Mouse (Mus musculus) ES-E14 (cell line): ENCODE results near the gene Prkcb. TPM values are rescaled to one million over a fixed set of nuclear protein-coding genes. Genes with fewer than 3 reads are reported as not detected.

Source experiments
- DNase-seq: peaks from one replicate; pipeline ENCODE4 v3.0.0-alpha.2; 2013; ENCODE audit warnings: low read depth, low spot score
- H3K27ac ChIP-seq: 2 replicates; pipeline ENCODE4 v1.5.1; 2012; ENCODE audit warnings: low read depth, mild to moderate bottlenecking, low read length, moderate library complexity, mixed read lengths; ENCODE audit not compliant: poor library complexity, insufficient read depth, severe bottlenecking
- H3K36me3 ChIP-seq: 2 replicates; pipeline ENCODE4 v1.6.1; 2012; ENCODE audit warnings: mild to moderate bottlenecking, low read length, moderate library complexity, mixed read lengths; ENCODE audit not compliant: control insufficient read depth, poor library complexity, insufficient read depth, severe bottlenecking
- H3K4me1 ChIP-seq, 2 experiments: fragments of 150-350 bp in 1 of 2; sonication (generic) in 1 of 2; 2 replicates each; pipeline ENCODE4 v1.6.1; 2012; ENCODE audit warnings: low read length in 2 of 2, mild to moderate bottlenecking in 1 of 2, mixed read lengths in 1 of 2; ENCODE audit not compliant: control insufficient read depth in 2 of 2, insufficient read depth in 2 of 2, poor library complexity in 1 of 2
- H3K4me3 ChIP-seq, 2 experiments: fragments of 150-350 bp in 1 of 2; sonication (generic) in 1 of 2; 2 replicates each; pipeline ENCODE4 v1.5.1; 2012; ENCODE audit warnings: low read length in 2 of 2, low read depth in 1 of 2, mild to moderate bottlenecking in 1 of 2, mixed read lengths in 1 of 2; ENCODE audit not compliant: insufficient read depth in 1 of 2, poor library complexity in 1 of 2, severe bottlenecking in 1 of 2
- H3K9ac ChIP-seq: 2 replicates; pipeline ENCODE4 v1.6.1; 2012; ENCODE audit warnings: low read depth, mild to moderate bottlenecking, low read length, mixed read lengths; ENCODE audit not compliant: poor library complexity, insufficient read depth, severe bottlenecking
- H3K9me3 ChIP-seq: fragments of 150-350 bp; sonication (generic); 2 replicates; pipeline ENCODE4 v1.6.1; 2012; ENCODE audit warnings: low read depth, mild to moderate bottlenecking, low read length; ENCODE audit not compliant: control insufficient read depth, insufficient read depth
- CHD2 ChIP-seq: IDR thresholded peaks from 2 replicates; pipeline ENCODE4 v1.6.1; 2014; ENCODE audit warnings: mild to moderate bottlenecking, low read depth, low read length, inconsistent platforms
- HCFC1 ChIP-seq: IDR thresholded peaks from 2 replicates; pipeline ENCODE4 v1.6.1; 2012; ENCODE audit warnings: low read length, inconsistent platforms, borderline replicate concordance; ENCODE audit not compliant: insufficient read depth
- MAFK ChIP-seq: IDR thresholded peaks from 2 replicates; pipeline ENCODE4 v1.6.1; 2014; ENCODE audit warnings: mild to moderate bottlenecking, low read depth, low read length, inconsistent platforms; ENCODE audit not compliant: insufficient read depth
- ZC3H11A ChIP-seq: IDR thresholded peaks from 2 replicates; pipeline ENCODE4 v1.6.1; 2012; ENCODE audit warnings: low read depth, mild to moderate bottlenecking, inconsistent platforms, low read length, borderline replicate concordance
- ZNF384 ChIP-seq: IDR thresholded peaks from 2 replicates; pipeline ENCODE4 v1.6.1; 2012; ENCODE audit warnings: low read depth, low read length, inconsistent platforms
- in situ Hi-C, 2 experiments: fragments of 600-800 bp; cut with MboI; formaldehyde crosslinking; loops; one replicate each; pipeline ENCODE4 v1.15.1; 2025; ENCODE audit warnings: low sequenced_read_pairs in 2 of 2, inconsistent platforms in 1 of 2; ENCODE audit not compliant: unreplicated experiment in 2 of 2
- total RNA-seq: library from RNA; depleted of rRNA; stranded (reverse); fragments of 300-350 nt; gene quantifications from 2 replicates; pipeline ENCODE4 v1.2.3, GENCODE M21; 2012

Prkcb gene
- total RNA-seq, 1 experiment, result 6.1 TPM

- in situ Hi-C loops, result loop anchor here (5.0 to 25.0 kb wide), 2 partner anchors 198 to 462 kb away; no protein-coding TSS in a partner anchor
- Histone ChIP-seq H3K9ac (no peak overlapping the region), H3K4me1 (no peaks in the 10 kb centered on the region), H3K27ac (no peak overlapping the region), H3K36me3 (no peaks in the 10 kb centered on the region), H3K9me3 (no peaks in the 10 kb centered on the region), H3K4me3 (no peak overlapping the region)
- TF ChIP-seq ZC3H11A, result no peak
- no peak for TF ChIP-seq MAFK
- no peak for TF ChIP-seq ZNF384
- TF ChIP-seq HCFC1, result no peak
- no peak for TF ChIP-seq CHD2
- DNase-seq, result no peak
Measured at GRCm38 (mm10) chr7:122460020-122460419, 171.5 kb downstream of the Prkcb start.

GRCm38 (mm10) chr7:122465823-122466549, 177.4 kb downstream of the Prkcb start:
- Histone ChIP-seq H3K9me3 (no peaks in the 10 kb centered on the region), H3K36me3 (no peaks in the 10 kb centered on the region), H3K9ac (no peak overlapping the region), H3K4me1 (no peaks in the 10 kb centered on the region), H3K4me3 (no peak overlapping the region), H3K27ac (no peak overlapping the region)
- TF ChIP-seq ZC3H11A (peak; percentile 90), HCFC1 (no peak), ZNF384 (peak; percentile 95), MAFK (no peak), CHD2 (no peak)
- DNase-seq, result no peak
- in situ Hi-C loops, result loop anchor here in 1 of 2 experiments (25.0 kb wide), 1 partner anchor 204 kb away; no protein-coding TSS in a partner anchor

- no peak for DNase-seq
- Histone ChIP-seq H3K27ac (no peak overlapping the region), H3K9ac (no peak overlapping the region), H3K4me1 (no peaks in the 10 kb centered on the region), H3K36me3 (no peaks in the 10 kb centered on the region), H3K4me3 (no peak overlapping the region), H3K9me3 (no peaks in the 10 kb centered on the region)
- no peak for TF ChIP-seq MAFK
- TF ChIP-seq CHD2, result no peak
- TF ChIP-seq ZNF384, result no peak
- TF ChIP-seq ZC3H11A, result no peak
- TF ChIP-seq HCFC1, result no peak
- in situ Hi-C loops, result loop anchor here in 1 of 2 experiments (25.0 kb wide), 1 partner anchor 204 kb away; no protein-coding TSS in a partner anchor
Measured at GRCm38 (mm10) chr7:122466722-122467121, 178.2 kb downstream of the Prkcb start.

GRCm38 (mm10) chr7:122467831-122468230, 179.3 kb downstream of the Prkcb start:
- Histone ChIP-seq H3K4me1 (no peaks in the 10 kb centered on the region), H3K36me3 (no peaks in the 10 kb centered on the region), H3K4me3 (no peak overlapping the region), H3K9ac (no peak overlapping the region), H3K9me3 (no peaks in the 10 kb centered on the region), H3K27ac (no peak overlapping the region)
- no peak for TF ChIP-seq MAFK
- no peak for TF ChIP-seq ZC3H11A
- TF ChIP-seq HCFC1, result no peak
- TF ChIP-seq ZNF384, result no peak
- no peak for TF ChIP-seq CHD2
- in situ Hi-C loops, result loop anchor here in 1 of 2 experiments (25.0 kb wide), 1 partner anchor 206 kb away; no protein-coding TSS in a partner anchor
- no peak for DNase-seq
